Mouse (Mus musculus) layer of hippocampus, adult 11-12 months (tissue): ENCODE measurements at regions not wholly inside any gene's neighbourhood (a gene's known extent, or its start where the extent isn't known, plus 50 kb on each side); places are given as distances from the start of the nearest gene placed in this dataset.

Experiments
- DNase-seq: peaks from one replicate; pipeline ENCODE4 v3.0.0; 2022; ENCODE audit warnings: low spot score

GRCm38 (mm10) chr3:40169590-40169989 is 361.5 kb upstream of the Intu start:
- no peak for DNase-seq

DNA sequence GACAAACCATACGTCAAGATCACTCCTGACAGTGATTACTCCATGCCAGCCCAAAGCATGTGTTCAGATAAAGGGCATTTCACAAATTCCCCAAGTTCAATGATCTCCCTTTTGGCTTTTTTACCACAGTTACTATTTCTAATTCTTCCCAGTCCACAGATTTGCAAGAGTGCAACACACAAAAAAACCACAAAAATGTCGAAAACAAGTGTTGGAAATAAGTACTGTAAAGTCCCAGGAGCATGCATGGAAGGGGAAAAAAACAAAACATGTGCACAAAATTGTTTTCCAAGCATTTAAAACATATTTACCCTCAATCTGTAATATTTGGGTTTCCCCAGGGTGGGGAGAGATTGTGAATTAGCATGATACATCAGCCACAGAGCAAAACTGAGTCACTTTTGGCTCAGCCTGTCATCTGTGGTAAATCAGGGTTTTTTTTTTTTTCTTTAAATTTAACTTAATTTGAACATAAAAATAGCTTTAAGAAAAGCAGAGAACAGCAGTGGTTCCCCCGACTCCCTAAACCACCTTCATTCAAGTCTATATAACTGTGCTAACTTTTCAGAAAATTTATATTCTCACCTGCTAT is 351.3 kb upstream of the Intu start:
- no peak for DNase-seq

DNA sequence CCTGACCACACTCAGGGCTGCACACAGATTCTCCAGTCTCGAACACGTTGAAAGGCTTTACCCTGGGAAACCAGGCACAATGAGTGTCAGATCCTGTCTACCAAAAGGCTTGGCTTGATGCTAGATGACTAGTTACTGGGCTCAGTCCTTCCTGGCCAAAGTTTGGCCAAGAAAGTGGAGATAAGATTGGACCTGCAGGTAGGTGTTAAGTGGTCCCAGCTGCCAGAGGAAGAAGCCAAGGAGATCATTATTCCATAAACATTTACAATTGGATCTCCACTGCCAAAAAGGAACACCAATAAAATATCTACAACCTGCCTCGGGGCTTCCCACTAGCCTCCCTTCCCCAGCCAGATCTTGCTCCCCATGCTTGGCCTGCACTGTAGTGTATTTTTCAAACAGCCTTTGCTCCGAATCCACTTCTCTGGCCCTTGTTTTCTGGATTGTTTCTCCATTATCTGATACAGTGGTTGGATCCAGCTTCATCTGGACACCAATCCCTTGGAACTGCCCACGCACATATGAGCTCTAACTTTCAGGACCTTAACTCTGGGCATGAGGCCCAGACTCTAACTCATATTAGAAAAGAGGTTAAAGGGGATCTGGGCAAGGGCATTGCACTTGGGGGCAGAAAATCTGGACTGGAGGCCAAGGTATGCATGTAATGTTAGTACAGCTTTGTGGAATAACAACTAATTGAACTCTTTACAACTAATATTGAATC is 345.3 kb upstream of the Intu start:
- no peak for DNase-seq

- DNase-seq: no peak
Observed at GRCm38 (mm10) chr3:40189529-40189928, 341.6 kb upstream of the Intu start.

GRCm38 (mm10) chr3:40190024-40190423 is 341.1 kb upstream of the Intu start:
- no peak for DNase-seq

DNA sequence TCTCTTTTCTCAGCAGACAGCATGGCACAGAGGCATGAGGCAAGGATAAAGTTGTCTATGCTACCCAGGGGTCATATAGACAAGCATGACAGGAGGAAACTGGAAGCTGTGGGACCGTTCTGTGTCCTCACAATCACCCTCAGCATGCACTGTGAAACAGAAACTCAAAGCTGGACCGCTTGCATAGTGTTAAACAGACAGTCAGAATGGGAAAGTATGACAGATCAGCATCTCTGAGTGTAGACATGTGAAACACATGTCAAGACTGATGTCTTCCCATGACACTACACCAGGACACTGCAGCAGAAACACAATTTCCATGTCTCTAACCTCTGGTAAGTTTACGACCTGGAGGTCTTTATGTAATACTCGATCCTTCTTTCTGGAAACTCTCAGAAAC is 330.9 kb upstream of the Intu start:
- no peak for DNase-seq

GRCm38 (mm10) chr3:40206326-40206725 is 324.8 kb upstream of the Intu start:
- no peak for DNase-seq

- no peak for DNase-seq
Observed at GRCm38 (mm10) chr3:40211793-40212192, 319.3 kb upstream of the Intu start.

- no peak for DNase-seq
Observed at GRCm38 (mm10) chr3:40226772-40227171, 304.3 kb upstream of the Intu start.

- no peak for DNase-seq
Observed at GRCm38 (mm10) chr3:40243499-40244101, 287.5 kb upstream of the Intu start.

DNA sequence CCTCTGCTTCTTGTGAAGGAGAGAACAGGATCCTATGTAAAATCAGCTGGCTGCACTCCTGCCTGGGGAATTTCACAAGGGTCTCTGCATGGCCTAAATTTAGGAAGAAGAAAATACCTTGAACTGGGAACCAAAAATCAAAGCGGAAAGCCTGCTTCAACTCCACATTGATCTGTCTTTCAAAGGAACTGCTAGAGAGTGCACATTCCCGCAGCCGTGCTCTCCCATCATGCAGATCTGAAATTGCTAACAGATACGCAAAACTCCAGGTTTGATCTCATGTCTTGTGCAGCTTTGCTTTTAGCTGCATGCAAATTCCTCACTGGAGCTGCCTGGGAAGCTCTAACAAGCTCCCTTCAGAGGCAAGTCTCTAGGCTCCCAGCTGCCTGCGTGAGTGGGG is 276.7 kb upstream of the Intu start:
- DNase-seq: no peak

- DNase-seq: no peak
Observed at GRCm38 (mm10) chr3:40262536-40262935, 268.6 kb upstream of the Intu start.

GRCm38 (mm10) chr3:40267514-40267913 is 263.6 kb upstream of the Intu start:
- DNase-seq: no peak

GRCm38 (mm10) chr3:40282926-40283325 is 248.2 kb upstream of the Intu start:
- DNase-seq: peak; percentile 80

GRCm38 (mm10) chr3:40286959-40287710 is 244.0 kb upstream of the Intu start:
- no peak for DNase-seq

GRCm38 (mm10) chr3:40297120-40297519 is 234.0 kb upstream of the Intu start:
- no peak for DNase-seq

DNA sequence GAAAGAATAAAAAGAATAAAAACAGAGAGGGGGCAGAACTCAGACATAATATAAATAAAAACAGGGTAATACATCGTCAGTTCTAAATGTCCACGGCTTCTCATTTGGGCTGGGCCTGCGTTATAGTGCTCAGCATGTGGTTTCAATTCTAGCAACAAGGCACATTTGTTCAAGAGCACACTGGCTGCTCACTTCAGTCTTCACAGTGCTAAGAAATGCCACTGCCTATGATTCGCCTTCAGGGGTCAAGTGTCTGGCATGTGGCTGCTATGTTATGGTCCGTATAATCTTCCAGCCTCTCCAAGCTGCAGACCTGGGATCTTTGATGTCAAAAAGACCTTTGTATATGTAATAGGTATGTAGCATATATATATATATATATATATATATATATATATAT is 210.8 kb upstream of the Intu start:
- no peak for DNase-seq

DNA sequence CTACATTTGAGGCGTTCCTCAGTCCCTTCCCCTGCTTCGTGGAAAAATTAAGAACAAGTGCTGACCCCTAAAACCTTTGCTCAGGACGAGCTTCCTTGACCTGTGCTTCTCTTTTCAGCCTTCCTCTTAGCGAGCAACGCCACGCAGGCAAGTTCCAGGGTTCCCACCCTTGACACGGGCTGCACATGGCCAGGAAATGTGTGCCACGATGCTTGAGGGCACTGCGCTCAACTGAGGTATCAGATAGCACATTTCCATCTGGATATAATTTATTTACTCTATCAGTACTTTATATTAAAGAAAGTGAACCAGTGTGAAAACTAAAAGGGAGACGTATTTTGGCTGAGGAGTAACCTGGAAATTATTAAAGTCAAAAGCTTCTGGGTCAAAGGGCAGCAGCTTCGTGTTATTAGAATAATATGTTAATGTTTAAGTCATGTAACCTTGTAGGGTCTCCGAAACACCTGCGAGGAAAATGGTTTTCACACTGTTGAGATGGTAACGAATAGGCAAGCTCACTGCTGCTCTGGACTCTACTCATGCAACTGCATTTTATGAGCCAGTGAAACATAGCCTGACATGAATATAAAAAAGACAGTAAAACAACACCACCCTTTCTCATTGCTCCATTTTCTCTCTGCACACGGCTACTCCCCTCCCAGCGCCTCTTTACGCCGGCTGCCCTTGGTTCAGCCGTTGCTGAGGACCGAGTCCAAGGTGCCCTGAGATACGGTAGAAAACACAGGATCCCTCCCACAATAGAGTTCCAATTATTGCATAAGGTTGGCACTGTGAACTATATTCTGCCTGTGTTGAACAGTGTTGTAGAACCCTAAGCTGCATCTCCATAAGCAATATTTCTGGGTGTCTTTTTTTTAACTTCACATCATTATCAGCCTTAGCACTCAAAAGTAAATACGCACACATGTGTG is 204.9 kb upstream of the Intu start:
- no peak for DNase-seq

DNA sequence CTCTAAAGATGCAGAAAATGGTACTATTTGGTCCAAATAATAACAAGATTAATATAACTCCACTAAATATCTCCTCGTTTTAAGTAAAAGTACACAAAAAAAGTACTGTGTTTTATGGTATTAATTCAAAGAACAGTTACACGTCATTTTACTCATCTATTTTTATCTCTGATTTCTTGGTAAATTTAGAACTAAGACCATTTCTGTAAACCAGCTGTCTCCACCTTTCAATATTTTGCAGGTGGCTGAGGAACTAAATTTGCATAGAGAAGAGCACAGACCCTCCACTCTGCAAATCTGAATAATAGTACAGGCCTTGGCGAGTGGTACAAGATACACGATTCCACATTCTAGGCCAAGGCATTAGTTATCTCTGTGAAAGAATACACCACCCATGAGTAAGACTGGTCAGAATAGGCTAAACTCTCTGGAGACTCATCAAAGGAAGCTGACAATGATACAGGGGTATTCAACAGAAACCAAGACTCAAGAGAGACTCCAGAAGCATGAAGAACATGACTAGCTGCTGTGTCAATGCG is 191.5 kb upstream of the Intu start:
- DNase-seq: no peak

DNA sequence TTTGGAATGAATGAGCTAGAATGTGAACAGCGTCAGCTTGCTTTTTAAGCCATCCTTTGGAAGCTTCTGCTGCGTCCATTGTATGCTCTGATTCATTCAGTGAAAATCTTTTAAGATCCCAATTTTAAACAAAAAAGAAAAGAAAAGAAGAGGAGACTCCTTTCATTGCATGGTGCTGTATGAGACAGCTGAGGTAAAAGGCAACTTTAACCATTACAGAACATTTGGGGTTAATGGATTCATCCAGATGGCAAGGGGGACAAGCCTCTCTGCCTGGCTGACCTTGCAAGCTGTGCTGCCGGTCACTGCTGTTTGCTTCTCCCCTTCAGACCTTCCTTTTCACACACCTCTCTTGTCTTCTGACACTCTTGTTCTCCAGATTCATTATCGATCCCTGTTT is 176.0 kb upstream of the Intu start:
- DNase-seq: no peak

- no peak for DNase-seq
Observed at GRCm38 (mm10) chr3:40368421-40368820, 162.7 kb upstream of the Intu start.

DNA sequence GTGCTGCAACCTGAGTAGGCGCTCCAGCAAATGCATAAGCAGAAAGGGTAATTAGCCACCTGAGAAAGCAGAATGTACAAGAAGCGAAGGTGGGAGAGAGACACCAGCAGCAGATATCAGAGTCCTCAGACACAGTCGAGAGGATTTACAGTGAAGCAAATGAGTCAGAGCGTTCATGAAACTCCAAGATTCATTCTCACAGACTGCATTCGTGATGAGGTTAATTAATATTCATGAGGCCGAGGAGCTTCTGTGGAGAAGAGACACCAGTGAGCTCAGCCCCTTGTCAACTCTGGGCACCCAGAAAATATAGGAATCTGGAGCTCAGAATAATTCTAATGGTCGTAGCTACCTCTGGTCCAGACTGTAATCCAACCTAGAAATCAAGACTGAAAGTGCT is 159.7 kb upstream of the Intu start:
- DNase-seq: no peak
